Mouse (Mus musculus): ENCODE results near the gene Mospd2.

The Mospd2 gene

GRCm38 (mm10) chrX:164980193-164980775, at the start of gene Mospd2, which contains the start of gene Fancb:
Mospd2 (minus strand) TSS chrX:164980375.
Fancb (plus strand) TSS chrX:164980592.
- DNase-seq = peak; percentile 62 to 75

- DNase-seq = no peak
Observed at GRCm38 (mm10) chrX:165004779-165005324, 24.7 kb upstream of the Mospd2 start, which contains the start of gene Gm17604. Gm17604 (minus strand) TSS chrX:165004829.

- no peak for DNase-seq
Observed at GRCm38 (mm10) chrX:165003141-165003540, 23.0 kb upstream of the Mospd2 start.

- no peak for DNase-seq
Observed at GRCm38 (mm10) chrX:164978866-164979265, 1.3 kb downstream of the Mospd2 start.

GRCm38 (mm10) chrX:164971206-164971605, 9.0 kb downstream of the Mospd2 start:
- DNase-seq = no peak

GRCm38 (mm10) chrX:164965750-164966448, 14.3 kb downstream of the Mospd2 start:
- DNase-seq = no peak

GRCm38 (mm10) chrX:164952601-164953375, 27.4 kb downstream of the Mospd2 start:
- no peak for DNase-seq

- DNase-seq = no peak
Observed at GRCm38 (mm10) chrX:164951858-164952576, 28.2 kb downstream of the Mospd2 start.

GRCm38 (mm10) chrX:164941540-164941939, 38.6 kb downstream of the Mospd2 start:
- peak; percentile 5 to 12 for DNase-seq

GRCm38 (mm10) chrX:164912993-164913392, 67.2 kb downstream of the Mospd2 start:
- DNase-seq = no peak

GRCm38 (mm10) chrX:164912186-164912585, 68.0 kb downstream of the Mospd2 start:
- no peak for DNase-seq

- DNase-seq = no peak
Observed at GRCm38 (mm10) chrX:164901847-164902246, 78.3 kb downstream of the Mospd2 start.

GRCm38 (mm10) chrX:164899805-164900204, 80.4 kb downstream of the Mospd2 start:
- DNase-seq = no peak

GRCm38 (mm10) chrX:164886260-164886659, 93.9 kb downstream of the Mospd2 start:
- no peak for DNase-seq

Data from spleen, adult 18-20 months (tissue).